Mouse (Mus musculus) lung, postnatal 0 days (tissue): ENCODE measurements around the gene Cyp2ab1. TPM values are rescaled to one million over a fixed set of nuclear protein-coding genes. Genes with fewer than 3 reads are reported as not detected.
A peak's percentile ranks its signal among the peaks of the same experiment; 100 is the strongest.

Source experiments
- ATAC-seq: fragments of 200-750 bp; cut with Nextera tagmentation; 2 replicates; pipeline ENCODE4 v1.8.0; 2017; ENCODE audit warnings: moderate library complexity
- DNase-seq: peaks from one replicate; pipeline ENCODE4 v3.0.0-alpha.2; 2016; ENCODE audit warnings: low spot score
- H3K27ac ChIP-seq: fragments of 300-500 bp; sonication (generic); 2 replicates; pipeline ENCODE4 v1.5.1; 2014; ENCODE audit warnings: antibody characterized with exemption, mild to moderate bottlenecking, low read length, mixed read lengths
- H3K27me3 ChIP-seq: fragments of 300-500 bp; sonication (generic); replicated peaks from 2 replicates; pipeline ENCODE4 v1.6.1; 2014; ENCODE audit warnings: low read length, mixed read lengths; ENCODE audit not compliant: insufficient read depth
- H3K36me3 ChIP-seq: fragments of 300-500 bp; sonication (generic); 2 replicates; pipeline ENCODE4 v1.6.1; 2014; ENCODE audit warnings: low read length, mixed read lengths; ENCODE audit not compliant: insufficient read depth
- H3K4me1 ChIP-seq: fragments of 300-500 bp; sonication (generic); 2 replicates; pipeline ENCODE4 v1.6.1; 2014; ENCODE audit warnings: antibody characterized with exemption, low read depth, low read length, mixed read lengths; ENCODE audit not compliant: insufficient read depth
- H3K4me2 ChIP-seq: fragments of 300-500 bp; sonication (generic); replicated peaks from 2 replicates; pipeline ENCODE4 v1.6.1; 2014; ENCODE audit warnings: low read depth, mild to moderate bottlenecking, low read length, moderate library complexity, mixed read lengths
- H3K4me3 ChIP-seq: fragments of 300-500 bp; sonication (generic); 2 replicates; pipeline ENCODE4 v1.5.1; 2014; ENCODE audit warnings: low read depth, low read length
- H3K9ac ChIP-seq: fragments of 300-500 bp; sonication (generic); replicated peaks from 2 replicates; pipeline ENCODE4 v1.6.1; 2014; ENCODE audit warnings: low read depth, mild to moderate bottlenecking
- H3K9me3 ChIP-seq: fragments of 300-500 bp; sonication (generic); 2 replicates; pipeline ENCODE4 v1.6.1; 2016; ENCODE audit warnings: low read length, mixed read lengths
- CTCF ChIP-seq: IDR thresholded peaks from 2 replicates; pipeline ENCODE4 v1.5.1; 2016; ENCODE audit warnings: antibody characterized with exemption, mild to moderate bottlenecking
- EP300 ChIP-seq: IDR thresholded peaks from 2 replicates; pipeline ENCODE4 v1.6.1; 2016; ENCODE audit warnings: antibody characterized with exemption, mild to moderate bottlenecking, control low read depth
- WGBS: fragments of 180-500 bp; shearing (Covaris S2); extraction: QIAGEN DNeasy Blood & Tissue Kit; methylation state at CpG from one replicate; pipeline ENCODE4 v1.1.7; 2014; 5-methylcytosine and 5-hydroxymethylcytosine counted together
- polyA plus RNA-seq: library from polyadenylated mRNA; unstranded; fragments of >200 nt; fragmentation: Nextera tagmentation; extraction: Ambion mirVana; gene quantifications from 2 replicates; pipeline ENCODE4 v1.2.1, GENCODE M21; 2015

Gene Cyp2ab1
- polyA plus RNA-seq, 1 experiment from 2014 or later, result 0.29 TPM

- 56% methylated on average over 5 of the region's 5 CpGs for WGBS
- Histone ChIP-seq H3K4me1 (no peaks in the 10 kb centered on the region), H3K36me3 (no peaks in the 10 kb centered on the region), H3K27ac (0 out of 2 replicates have a peak overlapping the region, but pooled peaks have one; percentile 54), H3K4me3 (no peak overlapping the region), H3K27me3 (no peaks in the 10 kb centered on the region), H3K9ac (no peak overlapping the region), H3K4me2 (no peak overlapping the region), H3K9me3 (no peaks in the 10 kb centered on the region)
- ATAC-seq, result peak; percentile 83
- TF ChIP-seq CTCF (no peak), EP300 (peak; percentile 48)
- DNase-seq, result peak; percentile 67
Observed at GRCm38 (mm10) chr16:20323907-20324306, 1.3 kb downstream of the Cyp2ab1 start.

DNA sequence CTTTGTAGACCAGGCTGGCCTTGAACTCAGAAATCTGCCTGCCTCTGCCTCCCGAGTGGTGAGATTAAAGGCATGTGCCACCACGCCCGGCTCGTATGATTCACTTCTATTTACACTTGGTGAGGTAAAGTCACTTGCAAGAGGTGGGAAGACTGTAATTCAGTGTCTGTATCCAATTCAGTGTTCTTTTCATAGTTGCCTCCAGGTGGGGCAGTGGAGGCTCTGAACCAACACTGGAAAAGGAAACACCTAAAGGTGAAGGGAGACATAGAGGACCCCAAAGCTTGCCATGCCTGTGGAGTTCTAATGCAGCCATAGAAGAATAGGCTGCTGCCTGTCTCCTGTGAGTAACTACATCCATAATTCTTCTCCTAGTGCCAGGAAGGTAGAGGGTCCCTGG is 2.9 kb downstream of the Cyp2ab1 start:
- 80% methylated on average over 4 of the region's 4 CpGs for WGBS
- no peak overlapping the region for H3K4me3 ChIP-seq
- no peak overlapping the region for H3K9ac ChIP-seq
- H3K27ac ChIP-seq, result no peak overlapping the region
- ATAC-seq, result no peak
- no peaks in the 10 kb centered on the region for H3K4me1 ChIP-seq
- no peak for DNase-seq
- no peaks in the 10 kb centered on the region for H3K9me3 ChIP-seq
- no peaks in the 10 kb centered on the region for H3K27me3 ChIP-seq
- TF ChIP-seq CTCF (peak; percentile 37), EP300 (no peak)
- no peaks in the 10 kb centered on the region for H3K36me3 ChIP-seq
- no peak overlapping the region for H3K4me2 ChIP-seq

DNA sequence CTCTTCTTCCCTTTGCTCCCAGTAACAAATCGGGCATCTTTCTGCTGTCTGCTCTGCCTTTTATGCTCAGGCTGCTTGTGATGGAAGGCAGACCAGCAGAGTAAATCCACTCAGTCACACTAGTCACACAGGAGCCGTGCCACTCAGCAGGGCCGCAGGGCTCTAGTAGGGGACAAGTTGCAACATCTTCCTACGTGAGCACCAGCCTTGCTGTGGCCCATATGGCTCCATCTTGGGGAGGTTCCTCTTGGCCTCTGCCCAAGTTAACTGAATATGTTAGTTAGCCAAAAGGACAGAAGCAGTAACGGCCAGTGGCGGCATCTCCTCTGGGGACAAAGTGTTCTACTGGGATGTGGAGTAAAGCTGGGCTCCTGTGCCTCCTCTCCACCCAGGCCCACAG is 8.4 kb downstream of the Cyp2ab1 start:
- DNase-seq, result peak; percentile 24
- no peaks in the 10 kb centered on the region for H3K27me3 ChIP-seq
- no peaks in the 10 kb centered on the region for H3K9me3 ChIP-seq
- no peak overlapping the region for H3K4me2 ChIP-seq
- H3K9ac ChIP-seq, result no peak overlapping the region
- TF ChIP-seq EP300 (no peak), CTCF (no peak)
- H3K4me3 ChIP-seq, result no peak overlapping the region
- ATAC-seq, result 0 out of 2 replicates have a peak, but pooled peaks have one; percentile 50
- H3K36me3 ChIP-seq, result no peaks in the 10 kb centered on the region
- H3K4me1 ChIP-seq, result no peaks in the 10 kb centered on the region
- H3K27ac ChIP-seq, result no peak overlapping the region
- WGBS, result 70% methylated on average over 6 of the region's 6 CpGs

DNA sequence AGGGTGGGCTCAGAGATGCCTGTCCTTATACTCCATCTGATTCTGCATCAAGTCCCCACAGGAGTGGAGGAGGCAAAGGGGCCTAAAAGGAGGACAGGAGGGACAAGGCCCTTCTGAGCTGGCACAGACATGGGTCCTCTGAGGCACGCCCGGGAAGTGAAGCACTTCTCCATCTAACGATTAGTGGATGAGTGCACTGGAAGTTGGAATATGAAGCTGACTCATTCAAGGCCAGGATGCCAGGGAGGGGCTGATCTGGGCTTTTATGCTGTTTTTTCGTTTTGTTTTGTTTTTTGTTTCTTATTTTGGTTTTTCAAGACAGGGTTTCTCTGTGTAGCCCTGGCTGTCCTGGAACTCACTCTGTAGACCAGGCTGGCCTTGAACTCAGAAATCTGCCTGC is 9.9 kb downstream of the Cyp2ab1 start:
- DNase-seq, result no peak
- Histone ChIP-seq H3K27ac (no peak overlapping the region), H3K4me2 (no peak overlapping the region), H3K9ac (no peak overlapping the region), H3K27me3 (no peaks in the 10 kb centered on the region), H3K9me3 (no peaks in the 10 kb centered on the region), H3K4me1 (no peaks in the 10 kb centered on the region), H3K36me3 (no peaks in the 10 kb centered on the region), H3K4me3 (no peak overlapping the region)
- 54% methylated on average over 4 of the region's 4 CpGs for WGBS
- no peak for ATAC-seq
- TF ChIP-seq EP300 (no peak), CTCF (no peak)

- H3K4me3 ChIP-seq, result no peak overlapping the region
- TF ChIP-seq EP300 (no peak), CTCF (no peak)
- H3K4me2 ChIP-seq, result no peak overlapping the region
- no peaks in the 10 kb centered on the region for H3K27me3 ChIP-seq
- DNase-seq, result no peak
- H3K9me3 ChIP-seq, result no peaks in the 10 kb centered on the region
- ATAC-seq, result no peak
- WGBS, result 64% methylated on average over 14 of the region's 14 CpGs
- H3K27ac ChIP-seq, result no peak overlapping the region
- no peak overlapping the region for H3K9ac ChIP-seq
- H3K36me3 ChIP-seq, result no peaks in the 10 kb centered on the region
- no peaks in the 10 kb centered on the region for H3K4me1 ChIP-seq
Observed at GRCm38 (mm10) chr16:20312272-20312671, 12.9 kb downstream of the Cyp2ab1 start.

DNA sequence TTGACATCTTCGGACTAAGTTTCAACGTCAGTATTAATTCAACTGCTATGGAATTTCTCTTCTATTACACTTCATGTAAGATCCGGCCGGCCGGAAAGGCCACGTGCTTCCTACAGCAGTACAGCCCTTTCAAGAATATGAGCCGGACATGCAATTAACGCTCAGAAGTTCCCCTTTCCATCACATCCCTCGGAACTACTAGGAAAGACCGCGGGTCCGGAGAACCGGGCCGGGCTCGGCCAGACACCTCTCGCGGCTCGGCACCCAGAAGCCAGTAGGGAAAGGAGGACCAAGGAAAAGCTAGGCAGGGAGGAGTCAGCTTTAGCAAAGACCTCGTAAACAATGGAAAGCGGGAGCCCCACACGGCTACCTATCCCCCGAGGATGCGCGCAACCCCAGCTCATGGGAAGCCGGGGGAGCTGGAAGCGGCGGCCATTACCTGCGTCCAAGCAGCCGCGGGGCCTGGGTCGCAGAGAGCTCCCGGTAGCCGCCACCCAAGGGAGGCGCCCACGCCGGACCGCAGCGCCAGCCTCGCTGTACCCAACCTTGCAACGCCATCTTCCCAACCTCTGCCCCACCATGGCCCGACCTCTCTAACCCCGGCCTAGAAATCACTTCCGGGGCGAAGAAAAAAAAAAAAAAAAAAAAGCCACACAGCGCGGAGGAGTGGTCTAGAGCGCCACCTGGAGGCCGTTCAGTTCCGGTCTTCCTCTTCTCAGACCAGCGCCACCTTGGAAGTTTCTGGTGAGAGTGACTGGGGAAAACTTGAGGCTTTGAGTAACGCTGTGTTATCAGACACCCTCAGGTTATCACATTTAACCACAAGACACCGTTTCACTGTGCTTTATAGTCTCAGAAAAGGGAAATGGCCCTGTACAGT is 23.2 kb downstream of the Cyp2ab1 start, which contains the start of gene Parl:
Parl (minus strand) TSS at position 618 of the 880 bp plus-strand sequence.
- Histone ChIP-seq H3K4me2 (peak within 1 kb of the TSS; percentile 77), H3K27me3 (no peaks in the 10 kb centered on the region), H3K9me3 (no peaks in the 10 kb centered on the region), H3K4me3 (peak within 1 kb of the TSS; percentile 87), H3K27ac (peak within 1 kb of the TSS; percentile 77), H3K9ac (peak within 1 kb of the TSS; percentile 58), H3K4me1 (peaks cover 6% of the 10 kb centered on the region; the same call in 1 of the 2 replicates), H3K36me3 (no peaks in the 10 kb centered on the region)
- ATAC-seq (peak; percentile 94), DNase-seq (peak; percentile 91)
- TF ChIP-seq EP300, result peak; percentile 49; the same call in 1 of the 2 replicates
- peak; percentile 95 for TF ChIP-seq CTCF
- WGBS, result under 1% methylated on average over 52 of the region's 52 CpGs
